Mouse (Mus musculus): ENCODE measurements at regions not wholly inside any gene's neighbourhood (a gene's known extent, or its start where the extent isn't known, plus 50 kb on each side); places are given as distances from the start of the nearest gene placed in this dataset.

- no peak for TF ChIP-seq CTCF (IDR thresholded peaks at IDR 0.05; ENCODE audit: control insufficient read depth, insufficient read depth, insufficient replicate concordance, low read depth, low read length)
- TF ChIP-seq POLR2A (IDR thresholded peaks at IDR 0.05; ENCODE audit: control insufficient read depth, low read depth, low read length) = no peak
Measured at GRCm38 (mm10) chr10:117480456-117480850, 100.6 kb upstream of the Cpsf6 start.

Data from testis, adult 2 months (tissue).